ENCODE assay signal across 10 mouse cellular contexts in genomic region chr1:194739894-194740293, GRCm38 (mm10).
DNase-seq lines count a peak whose midpoint lies in the region; ATAC-seq lines count a peak whose summit lies in the region.
"Had no signal": no experiment of that assay in that cellular context is flagged by ENCODE, and none has a peak within 500 bp of the region (broad histone marks: within the 10 kb centered on the region; RNA-seq: fewer than 3 reads in every experiment).

No protein-coding gene starts in this region.

- no peak for DNase-seq in midbrain, embryonic 10.5 days (ENCODE audit: low spot score)
- DNase-seq in gastrocnemius, postnatal 25 days, result peak; percentile 36
- no peak for DNase-seq in ovary, postnatal 10 days (ENCODE audit: low spot score)
- DNase-seq in adrenal gland, adult (ENCODE audit: inconsistent age in 2 of 2, low spot score in 1 of 2), result no peak
- no peak for DNase-seq in adrenal gland, postnatal 4 days (ENCODE audit: low spot score in 2 of 2)

- H3K9ac ChIP-seq in midbrain, embryonic 16.5 days (ENCODE audit: low read depth, low read length), result no peak overlapping the region
- no peak overlapping the region for H3K9ac ChIP-seq in limb, embryonic 13.5 days
- no peak overlapping the region for H3K9ac ChIP-seq in neural tube, embryonic 15.5 days (replicated peaks)

- peaks cover 6% of the 10 kb centered on the region; the same call in 1 of the 2 replicates for H3K4me1 ChIP-seq in midbrain, embryonic 10.5 days
- H3K4me1 ChIP-seq in midbrain, embryonic 16.5 days (ENCODE audit: control insufficient read depth, insufficient read depth, low read length), result peaks cover 11% of the 10 kb centered on the region
- peaks cover 17% of the 10 kb centered on the region for H3K4me1 ChIP-seq in limb, embryonic 13.5 days
- H3K4me1 ChIP-seq in neural tube, embryonic 15.5 days, result peaks cover 41% of the 10 kb centered on the region

- no peaks in the 10 kb centered on the region for H3K9me3 ChIP-seq in midbrain, embryonic 10.5 days (replicated peaks)
- H3K9me3 ChIP-seq in midbrain, embryonic 16.5 days (replicated peaks; ENCODE audit: control insufficient read depth, low read length, poor library complexity, severe bottlenecking), result no peaks in the 10 kb centered on the region
- no peaks in the 10 kb centered on the region for H3K9me3 ChIP-seq in limb, embryonic 13.5 days
- no peaks in the 10 kb centered on the region for H3K9me3 ChIP-seq in neural tube, embryonic 15.5 days (replicated peaks)

- H3K27me3 ChIP-seq in midbrain, embryonic 10.5 days (ENCODE audit: low read depth, poor library complexity, severe bottlenecking), result no peaks in the 10 kb centered on the region
- H3K27me3 ChIP-seq in midbrain, embryonic 16.5 days (ENCODE audit: control insufficient read depth, insufficient read depth, low read depth, low read length), result no peaks in the 10 kb centered on the region
- H3K27me3 ChIP-seq in limb, embryonic 13.5 days, result no peaks in the 10 kb centered on the region
- no peaks in the 10 kb centered on the region for H3K27me3 ChIP-seq in neural tube, embryonic 15.5 days (replicated peaks)

- no peak overlapping the region for H3K4me3 ChIP-seq in midbrain, embryonic 10.5 days
- no peak overlapping the region for H3K4me3 ChIP-seq in midbrain, embryonic 16.5 days (ENCODE audit: low read depth, low read length)
- H3K4me3 ChIP-seq in limb, embryonic 13.5 days, result no peak overlapping the region
- no peak overlapping the region for H3K4me3 ChIP-seq in neural tube, embryonic 15.5 days (replicated peaks)
- H3K4me3 ChIP-seq: erythroblast, embryonic 14.5 days had no signal

- no peaks in the 10 kb centered on the region for H3K36me3 ChIP-seq in midbrain, embryonic 10.5 days
- no peaks in the 10 kb centered on the region for H3K36me3 ChIP-seq in midbrain, embryonic 16.5 days (ENCODE audit: control insufficient read depth, insufficient read depth, low read length)
- H3K36me3 ChIP-seq in limb, embryonic 13.5 days, result no peaks in the 10 kb centered on the region
- no peaks in the 10 kb centered on the region for H3K36me3 ChIP-seq in neural tube, embryonic 15.5 days

- no peak overlapping the region for H3K4me2 ChIP-seq in midbrain, embryonic 16.5 days (ENCODE audit: low read length)
- no peak overlapping the region for H3K4me2 ChIP-seq in limb, embryonic 13.5 days (replicated peaks)
- no peak overlapping the region for H3K4me2 ChIP-seq in neural tube, embryonic 15.5 days

- ATAC-seq in midbrain, embryonic 16.5 days, result no peak
- ATAC-seq in limb, embryonic 13.5 days (ENCODE audit: low FRiP score, low read depth), result peak; percentile 88
- 0 out of 2 replicates have a peak, but pooled peaks have one; percentile 14 for ATAC-seq in neural tube, embryonic 15.5 days (ENCODE audit: low FRiP score)

- H3K27ac ChIP-seq in midbrain, embryonic 10.5 days (replicated peaks), result peak overlapping the region; percentile 46
- H3K27ac ChIP-seq in midbrain, embryonic 16.5 days (ENCODE audit: low read length), result no peak overlapping the region
- no peak overlapping the region for H3K27ac ChIP-seq in limb, embryonic 13.5 days
- peak overlapping the region; percentile 28; the same call in 1 of the 2 replicates for H3K27ac ChIP-seq in neural tube, embryonic 15.5 days (replicated peaks)
- H3K27ac ChIP-seq: macrophage had no signal

Comparison
In these comparisons a context has a peak if more than half of its experiments do, and no peak if none do; other contexts are left out.
1. H3K27ac ChIP-seq: peak in midbrain, embryonic 10.5 days (single experiment) and neural tube, embryonic 15.5 days (single experiment); none in midbrain, embryonic 16.5 days (single experiment) and limb, embryonic 13.5 days (single experiment).